Mouse (Mus musculus) heart, adult 2 months (tissue): Measurements from ENCODE around the gene Spcs3.

ENCODE experiments used
- CTCF ChIP-seq: fragments of 200-600 bp; IDR thresholded peaks from 2 replicates; pipeline ENCODE4 v1.8.1; 2022; ENCODE audit warnings: antibody characterized with exemption, mild to moderate bottlenecking, moderate library complexity
- EP300 ChIP-seq: fragments of 200-500 bp; IDR thresholded peaks from 2 replicates; pipeline ENCODE4 v1.6.1; 2011; ENCODE audit warnings: low read depth, low read length, control low read depth; ENCODE audit not compliant: insufficient read depth

GRCm38 (mm10) chr8:54541331-54541730 is 11.5 kb upstream of the Spcs3 start:
- TF ChIP-seq CTCF (no peak), EP300 (no peak)
